Mouse (Mus musculus) thymus, postnatal 10 days (tissue): ENCODE measurements around the gene Esrra.

Experiments used
- DNase-seq, 2 experiments: peaks; one replicate each; pipeline ENCODE4 v3.0.0; 2021; ENCODE audit warnings: low spot score in 2 of 2

The Esrra gene

DNA sequence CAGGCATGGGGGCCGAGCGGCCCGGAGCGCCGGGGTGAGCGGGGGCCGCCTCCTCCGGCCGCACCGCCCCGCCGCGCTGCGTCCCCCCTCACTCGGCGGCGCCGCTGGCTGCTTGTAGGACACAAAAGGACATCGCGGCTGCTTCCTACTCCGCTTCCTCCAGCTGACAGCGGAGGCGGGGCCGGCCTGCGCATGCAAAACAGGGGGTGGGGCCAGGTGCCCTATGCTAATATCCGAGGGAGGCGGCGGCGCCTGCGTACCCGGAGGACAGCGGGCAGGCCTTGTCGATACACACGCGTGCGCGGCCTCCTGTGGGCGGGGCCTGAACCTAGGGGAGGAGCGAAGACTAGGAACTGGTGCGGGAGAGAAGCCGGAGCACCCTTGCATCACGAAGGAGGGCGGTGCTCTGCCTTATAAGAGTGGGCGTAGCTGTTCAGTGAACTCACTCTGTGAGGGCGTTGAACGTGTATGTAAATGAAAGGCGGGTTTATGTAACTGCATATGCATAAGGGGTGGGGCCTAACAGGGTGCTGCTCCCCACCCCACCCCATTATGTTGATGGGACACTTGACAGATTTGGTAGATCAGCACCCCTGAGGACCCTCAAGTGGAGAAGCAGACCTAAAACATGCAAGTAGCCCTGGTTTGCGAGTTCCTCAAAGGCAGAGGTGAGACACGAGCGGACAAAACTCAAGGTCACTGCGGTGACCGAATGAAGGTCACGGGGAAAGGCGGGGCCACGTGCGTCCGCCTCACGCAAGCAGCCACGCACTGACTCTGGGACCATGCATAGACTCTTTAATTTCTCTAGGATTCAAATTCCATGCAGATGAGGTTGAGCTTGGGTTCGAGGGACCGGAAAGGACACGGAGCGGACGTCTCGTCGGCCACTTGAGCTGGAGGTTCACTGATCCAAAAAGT is at the start of gene Esrra:
TSS of gene Esrra (minus strand) at position 167 of the 921 bp plus-strand sequence.
- peak; percentile 100 for DNase-seq

DNA sequence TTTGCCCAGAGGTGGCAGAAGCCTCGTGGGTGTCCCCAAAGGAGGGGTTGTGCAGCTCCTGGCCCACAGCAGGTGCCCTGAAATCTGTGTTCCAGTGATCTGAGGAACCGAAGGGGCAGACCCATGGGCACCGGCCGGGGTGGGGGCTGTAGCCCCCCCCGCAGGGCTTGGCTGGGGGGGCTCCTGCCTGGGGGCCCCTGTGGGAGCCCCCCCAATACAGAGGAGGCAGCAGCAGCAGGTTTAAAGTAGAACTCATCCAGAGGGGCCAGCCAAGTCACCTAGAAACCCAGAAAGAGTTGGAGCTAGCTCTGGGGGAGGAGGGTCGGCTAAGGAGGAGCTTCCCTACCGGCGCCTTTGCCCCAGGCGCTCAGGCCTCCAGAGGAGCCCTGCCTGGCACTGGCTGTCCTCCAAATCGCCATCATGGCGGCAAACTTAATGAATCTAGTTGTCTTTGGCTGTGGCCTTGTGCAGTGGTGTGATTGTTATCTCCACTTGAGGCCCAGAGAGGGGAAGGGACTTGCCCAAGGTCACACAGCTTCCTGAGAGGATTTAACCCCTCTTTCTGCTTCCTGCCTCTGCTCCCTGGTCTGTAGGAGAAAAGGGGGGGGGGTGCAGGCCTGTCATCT is 49.0 kb upstream of the Esrra start:
- no peak for DNase-seq

DNA sequence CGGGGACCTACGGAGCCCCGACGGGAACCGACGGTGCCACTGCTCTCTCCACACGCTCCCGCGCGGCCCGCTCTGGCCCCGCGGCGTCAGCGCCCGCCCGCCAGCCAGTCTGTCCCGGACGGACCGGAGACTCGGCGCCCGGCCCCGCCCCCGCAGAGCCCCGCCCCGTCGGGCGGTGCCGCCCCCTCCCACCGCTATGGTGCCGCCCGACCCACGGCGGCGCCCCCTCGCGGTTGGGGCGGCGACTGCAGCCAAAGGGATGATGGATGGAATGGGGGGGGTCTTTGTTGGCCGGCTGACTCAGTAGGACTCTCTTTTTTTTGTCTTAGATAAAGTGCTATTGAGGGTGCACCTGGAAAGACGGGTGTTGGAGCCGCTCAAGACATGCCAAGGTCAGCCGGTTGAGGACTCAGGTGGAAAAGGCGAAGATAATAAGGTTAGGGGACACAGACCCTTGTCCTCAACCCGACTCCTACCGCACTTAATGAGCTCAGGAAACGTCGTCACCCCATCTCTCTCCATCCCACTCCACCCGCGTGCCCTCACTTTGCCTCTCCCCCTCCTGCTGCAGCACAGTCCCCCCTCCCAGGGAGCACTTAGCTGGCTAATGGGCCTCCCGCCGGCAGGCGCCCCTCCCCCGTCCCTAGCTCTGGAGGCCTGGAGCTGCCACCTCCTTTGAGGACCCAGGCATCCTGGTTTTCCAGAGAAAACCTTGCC is 48.2 kb upstream of the Esrra start:
- DNase-seq: peak in 1 of 2 experiments; percentile 74

DNA sequence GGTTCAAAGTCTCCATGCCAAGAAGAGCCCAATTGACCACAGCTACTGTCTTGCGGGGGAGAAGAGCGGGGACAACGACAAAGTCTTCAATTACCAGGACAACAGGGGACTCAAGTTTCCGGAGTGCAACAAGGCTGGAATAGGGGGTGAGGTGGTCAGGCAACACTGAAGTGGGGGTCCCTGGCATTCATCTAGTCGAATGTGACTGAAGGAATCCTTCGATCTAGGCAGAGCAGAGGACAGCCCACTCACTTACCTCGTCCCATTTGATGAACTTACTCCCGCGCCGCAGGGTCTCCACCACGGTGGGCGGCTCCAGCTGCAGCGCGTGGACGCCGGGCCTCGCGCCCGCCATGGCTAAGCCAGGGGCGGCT is 47.7 kb upstream of the Esrra start:
- DNase-seq: no peak

DNA sequence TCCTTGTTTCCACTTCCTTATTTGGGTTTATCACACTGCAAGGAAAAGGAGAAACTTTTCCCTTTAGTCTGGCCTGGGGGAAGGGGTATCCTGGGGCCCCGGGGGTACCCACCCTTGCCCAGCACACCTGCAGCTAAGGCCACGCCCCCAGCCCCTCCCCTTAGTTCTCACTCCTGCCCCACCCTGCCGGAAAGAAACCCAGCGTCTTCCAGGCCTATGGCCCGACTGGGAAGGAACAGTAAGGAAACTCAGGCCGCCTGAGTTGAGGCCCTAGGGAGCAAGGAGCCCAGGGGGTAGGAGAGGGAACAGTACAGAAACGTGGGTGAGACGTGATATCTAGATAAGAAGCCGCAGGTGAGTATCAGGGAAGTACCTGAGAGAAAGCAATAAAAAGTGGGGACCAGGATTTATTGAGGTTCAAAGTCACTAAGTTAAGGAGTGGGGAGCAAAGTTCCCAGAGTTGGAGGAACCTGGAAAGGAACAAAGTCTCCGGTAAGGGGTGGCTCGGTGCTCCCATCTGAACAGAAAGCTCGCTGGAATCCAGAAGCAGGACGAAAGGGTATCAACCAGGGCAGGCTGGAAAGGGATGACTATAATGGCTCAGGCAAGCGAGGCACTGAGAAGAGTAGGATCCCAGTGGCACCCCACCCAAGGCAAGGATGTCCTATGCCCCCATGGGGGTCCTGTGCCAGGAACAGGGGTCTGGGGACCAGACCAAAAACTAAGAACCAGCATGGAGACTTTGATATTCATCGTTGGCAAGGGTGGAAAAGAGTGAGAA is 47.1 kb upstream of the Esrra start:
- no peak for DNase-seq

DNA sequence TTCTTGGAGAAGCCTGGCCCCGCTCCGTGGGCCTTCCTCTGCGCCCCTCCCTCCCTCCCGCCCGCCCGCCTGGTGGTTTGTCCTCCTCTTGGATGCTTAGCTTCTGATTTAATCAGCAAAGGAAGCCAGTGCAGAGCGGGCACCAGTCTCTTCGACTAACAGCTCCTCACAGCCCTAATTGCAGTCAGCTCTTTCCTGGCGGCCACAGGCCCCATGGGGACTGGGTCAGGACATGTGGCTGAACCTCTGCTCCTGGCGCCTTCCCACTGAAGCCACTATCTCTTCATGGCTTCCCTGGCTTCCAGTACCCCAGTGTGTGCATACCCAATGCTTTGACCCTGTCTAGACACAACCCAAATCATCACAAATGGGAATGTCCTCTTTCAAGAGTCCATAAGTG is 34.8 kb upstream of the Esrra start:
- no peak for DNase-seq

DNA sequence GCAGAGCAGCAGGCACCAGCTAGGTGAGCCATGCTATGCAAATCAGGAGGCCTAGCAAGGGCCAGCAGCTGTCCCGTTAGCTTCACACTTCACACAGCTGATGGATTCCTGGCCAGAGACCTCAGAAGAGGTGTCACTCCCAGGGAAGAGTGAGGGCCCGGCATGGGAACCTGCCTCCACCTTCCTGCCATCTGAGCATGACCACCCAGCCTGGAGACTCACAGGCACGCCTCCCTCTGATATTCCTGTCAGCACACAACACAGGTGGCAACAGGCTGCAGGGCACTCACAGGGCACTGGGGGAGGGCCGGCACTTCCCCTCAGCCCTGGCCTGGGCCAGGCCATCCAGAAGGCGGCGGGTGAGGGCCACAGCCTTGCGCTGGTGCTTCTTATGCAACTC is 33.8 kb upstream of the Esrra start:
- no peak for DNase-seq

DNA sequence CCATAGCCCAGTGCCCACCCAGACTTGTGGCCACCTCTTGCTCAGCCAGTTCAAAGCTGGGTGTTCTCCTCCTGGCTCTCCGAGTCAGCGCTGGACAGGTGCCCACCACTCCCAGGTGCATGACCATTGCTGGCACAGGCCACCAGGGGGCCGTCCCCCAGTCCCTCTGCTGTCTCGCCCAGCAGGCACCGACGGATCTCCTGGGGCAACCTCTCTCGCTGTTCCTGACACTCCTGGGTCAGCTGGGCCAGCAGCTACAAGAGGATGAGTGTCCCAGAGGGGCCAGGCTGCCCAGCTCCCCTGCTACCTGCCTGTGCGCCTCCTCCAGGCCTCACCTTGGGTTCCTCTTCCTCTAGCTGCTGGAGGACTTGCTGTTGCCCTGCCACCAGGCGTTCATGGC is 32.4 kb upstream of the Esrra start:
- DNase-seq: peak in 1 of 2 experiments; percentile 35

DNA sequence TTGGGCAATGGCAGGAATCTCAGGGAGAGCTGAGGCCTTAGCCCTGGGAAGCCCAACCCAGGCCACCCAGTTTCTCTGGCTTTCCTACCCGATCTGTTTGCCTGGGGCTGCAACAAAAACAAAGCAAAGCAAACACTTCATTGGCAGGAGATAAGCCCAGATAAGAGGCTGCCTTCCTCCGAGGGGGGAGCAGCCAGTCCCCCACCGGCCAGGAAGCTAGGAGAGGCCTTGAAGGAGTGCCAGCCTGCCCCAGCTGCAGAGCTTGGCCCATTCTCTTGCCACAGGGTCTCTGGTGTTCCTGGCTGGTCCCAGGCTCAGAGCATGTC is 31.1 kb upstream of the Esrra start:
- DNase-seq: peak in 1 of 2 experiments; percentile 34

DNA sequence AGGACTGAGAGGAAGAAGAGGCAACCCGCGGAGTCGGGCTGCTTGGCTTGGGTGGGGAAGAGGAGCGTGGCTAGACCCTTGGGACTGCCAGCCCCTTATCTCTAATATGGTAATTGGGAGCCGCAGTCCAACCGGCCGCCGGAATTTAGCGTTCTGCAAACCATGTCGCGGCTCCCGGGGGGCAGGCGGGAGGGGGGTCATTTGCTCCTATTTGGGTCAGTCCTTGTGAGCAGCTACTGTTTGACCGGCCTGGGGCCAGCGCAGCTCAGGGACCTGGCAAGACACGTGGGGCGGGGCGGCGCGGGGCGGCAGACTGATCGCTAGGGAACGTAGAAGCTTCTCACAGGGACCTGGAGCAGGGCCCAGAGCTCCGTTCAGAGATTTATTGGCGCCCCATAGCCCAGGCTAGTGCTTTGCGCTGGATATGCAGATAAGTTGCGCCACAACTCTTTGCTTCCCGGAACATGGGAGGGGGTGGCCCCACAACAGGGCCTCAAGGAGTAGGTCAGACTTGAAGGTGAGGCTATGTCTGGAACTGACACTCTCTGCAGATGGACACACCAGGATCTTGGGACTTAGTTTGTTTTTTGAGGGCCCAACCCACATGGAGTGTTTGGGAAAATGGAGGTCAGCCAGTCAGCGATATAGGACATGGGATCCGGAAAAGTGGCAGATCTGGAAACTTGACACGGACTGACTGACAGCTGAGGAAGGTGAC is 30.5 kb upstream of the Esrra start:
- peak; percentile 32 to 44 for DNase-seq

DNA sequence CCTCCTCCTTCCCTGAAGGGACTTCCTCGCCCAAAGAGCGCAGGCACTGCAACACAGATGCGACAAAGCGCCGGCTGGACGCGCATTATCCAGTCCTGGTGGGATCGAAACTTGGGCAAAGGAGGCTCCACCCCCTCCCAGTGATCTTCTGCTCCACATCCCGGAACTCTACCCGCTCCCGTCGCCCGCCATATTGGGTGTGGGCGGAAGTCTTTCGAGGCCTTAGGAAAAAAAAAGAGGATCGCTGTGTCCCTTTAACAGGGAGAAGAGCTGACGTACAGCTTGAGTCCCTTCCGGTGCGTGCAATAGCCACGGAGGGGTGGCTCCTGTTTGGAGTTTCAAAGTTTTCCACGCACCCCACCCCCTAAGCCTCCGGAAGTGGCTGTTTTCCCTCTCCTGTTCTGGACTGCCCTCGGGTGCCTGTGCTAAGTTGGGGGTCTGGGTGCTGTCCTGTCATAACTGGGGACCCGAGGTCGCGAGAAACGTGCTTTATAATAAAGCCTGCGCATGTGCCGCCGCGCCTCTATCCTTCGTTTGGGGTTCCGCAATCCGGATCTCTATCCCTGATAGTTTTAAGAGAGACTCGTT is 29.9 kb upstream of the Esrra start:
- peak; percentile 66 to 73 for DNase-seq

DNA sequence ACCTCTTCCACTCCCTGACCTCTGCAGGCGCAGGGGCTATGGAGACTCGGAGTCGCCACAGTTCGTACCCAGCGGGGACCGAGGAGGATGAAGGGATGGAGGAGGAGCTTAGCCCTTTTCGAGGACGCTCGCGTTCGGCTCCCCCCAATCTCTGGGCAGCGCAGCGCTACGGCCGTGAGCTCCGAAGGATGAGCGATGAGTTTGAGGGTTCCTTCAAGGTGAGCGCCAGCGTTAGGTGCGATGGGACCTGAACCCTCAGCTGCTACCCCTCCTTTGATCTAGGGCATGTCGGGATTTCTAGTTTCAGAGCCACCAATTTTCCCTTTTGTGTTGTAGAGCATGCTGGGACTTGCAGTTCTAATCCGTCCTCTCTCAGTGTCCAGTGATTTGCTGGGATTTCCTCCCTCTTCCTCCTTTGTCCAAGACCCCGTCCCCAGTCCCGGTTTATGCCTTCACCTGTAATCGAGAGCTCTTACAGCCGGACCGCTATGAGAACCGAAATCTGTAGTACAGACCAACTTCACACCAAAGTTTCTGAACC is 29.1 kb upstream of the Esrra start:
- DNase-seq: peak; percentile 29 to 33

DNA sequence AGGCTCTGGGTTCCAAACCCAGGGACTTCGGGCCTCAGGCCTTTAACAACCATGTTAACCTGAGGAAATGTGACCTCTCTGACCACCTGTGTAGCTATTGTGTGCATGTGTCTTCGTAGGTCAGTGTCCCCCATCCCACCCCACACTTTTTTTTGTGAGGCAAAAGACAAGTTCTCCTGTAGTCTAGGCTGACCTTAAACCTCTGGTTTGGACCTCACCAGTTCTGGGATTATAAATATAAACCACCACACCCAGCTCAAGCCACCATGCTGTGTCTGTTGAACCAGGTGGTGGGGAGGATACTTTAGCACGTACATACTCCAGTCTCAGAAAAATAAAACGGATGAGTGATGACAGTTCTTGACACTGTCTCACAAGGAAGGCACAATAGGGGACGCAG is 28.3 kb upstream of the Esrra start:
- DNase-seq: no peak

DNA sequence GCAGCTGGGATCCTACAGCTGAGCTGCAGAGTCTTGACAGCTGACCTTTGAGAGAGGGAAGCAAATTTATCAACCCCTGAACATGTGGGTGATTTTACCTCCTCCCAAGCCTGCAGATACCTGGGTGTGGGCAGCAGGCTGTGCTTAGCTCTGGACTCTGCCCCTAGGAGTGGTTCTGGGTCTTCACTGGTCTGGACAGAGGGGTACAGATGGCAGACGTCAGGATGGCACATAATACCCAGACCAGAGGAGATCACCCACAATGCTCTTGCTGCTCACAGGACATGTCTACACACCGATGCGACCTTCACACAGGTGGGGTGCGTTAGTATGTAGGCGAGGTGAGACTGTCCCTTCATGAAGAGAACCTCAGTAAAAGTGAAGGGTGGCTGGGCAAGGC is 27.9 kb upstream of the Esrra start:
- no peak for DNase-seq

DNA sequence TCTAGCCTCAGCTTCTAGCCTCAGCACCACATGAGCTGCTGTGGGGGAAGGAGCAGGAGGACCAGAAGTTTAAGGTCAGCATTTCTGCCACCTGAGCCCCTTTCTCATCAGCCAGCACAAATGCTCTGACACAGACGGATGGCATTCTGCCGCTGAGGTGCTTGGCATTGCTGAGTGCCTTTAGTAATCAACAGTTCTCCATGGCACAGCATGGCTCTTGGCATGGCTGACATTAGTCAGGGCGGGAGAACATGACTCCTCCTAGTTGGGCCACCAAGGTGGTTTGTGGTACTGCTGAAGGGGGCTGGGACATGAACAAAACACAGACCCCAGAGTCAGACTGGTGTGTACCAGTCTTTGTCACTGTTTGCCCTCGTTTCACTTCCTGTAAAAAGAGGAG is 26.6 kb upstream of the Esrra start:
- no peak for DNase-seq

DNA sequence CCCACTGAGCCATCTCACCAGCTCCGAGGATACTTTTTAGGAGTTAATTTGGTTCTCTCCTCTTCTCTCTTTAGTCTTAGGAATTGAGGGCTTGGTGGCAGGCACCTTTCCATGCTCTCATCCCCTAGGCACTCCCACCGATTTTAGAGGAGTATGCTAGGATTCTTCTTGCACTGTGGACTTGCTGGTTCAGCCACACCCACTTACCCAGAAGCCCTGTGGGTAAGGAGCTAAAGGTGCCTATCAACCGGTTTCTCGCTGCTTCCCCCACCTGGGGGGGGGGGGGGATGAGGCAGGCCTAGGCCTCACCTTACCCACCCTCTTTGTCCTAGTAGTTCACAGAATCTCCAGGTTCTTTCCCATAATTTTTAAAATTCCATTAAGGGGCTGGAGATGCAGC is 26.1 kb upstream of the Esrra start:
- no peak for DNase-seq

DNA sequence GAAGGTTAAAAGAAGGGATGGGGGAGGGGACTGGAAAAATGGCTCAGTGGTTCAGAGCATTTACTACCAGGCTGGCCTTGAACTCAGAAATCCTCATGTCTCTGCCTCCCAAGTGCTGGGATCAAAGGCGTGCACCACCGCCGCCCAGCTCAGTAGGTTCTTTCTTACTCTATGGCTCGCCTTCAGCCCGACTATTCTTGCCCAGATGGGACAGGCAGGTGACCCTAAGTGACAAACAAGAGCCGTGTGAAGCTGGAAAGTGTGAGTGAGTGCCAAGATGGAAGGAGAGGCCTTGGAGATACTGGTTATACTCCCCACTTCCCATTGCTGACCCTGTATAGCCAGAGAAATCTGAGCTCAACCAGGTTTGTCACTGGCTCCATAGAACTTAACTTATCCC is 22.1 kb upstream of the Esrra start:
- no peak for DNase-seq

DNA sequence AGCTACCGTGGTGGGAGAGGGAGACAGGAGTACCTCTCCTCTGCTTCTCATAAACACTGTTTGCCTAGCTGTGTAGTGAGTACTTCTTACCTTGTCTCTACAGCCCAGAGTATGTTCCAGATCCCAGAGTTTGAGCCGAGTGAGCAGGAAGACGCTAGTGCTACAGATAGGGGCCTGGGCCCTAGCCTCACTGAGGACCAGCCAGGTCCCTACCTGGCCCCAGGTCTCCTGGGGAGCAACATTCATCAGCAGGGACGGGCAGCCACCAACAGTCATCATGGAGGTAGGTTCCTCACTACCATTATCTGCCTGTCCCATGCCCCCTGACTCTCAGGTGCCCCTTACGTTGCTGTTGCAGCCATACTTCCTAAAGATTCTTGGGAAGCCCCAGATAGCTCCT is 21.2 kb upstream of the Esrra start:
- DNase-seq: no peak

DNA sequence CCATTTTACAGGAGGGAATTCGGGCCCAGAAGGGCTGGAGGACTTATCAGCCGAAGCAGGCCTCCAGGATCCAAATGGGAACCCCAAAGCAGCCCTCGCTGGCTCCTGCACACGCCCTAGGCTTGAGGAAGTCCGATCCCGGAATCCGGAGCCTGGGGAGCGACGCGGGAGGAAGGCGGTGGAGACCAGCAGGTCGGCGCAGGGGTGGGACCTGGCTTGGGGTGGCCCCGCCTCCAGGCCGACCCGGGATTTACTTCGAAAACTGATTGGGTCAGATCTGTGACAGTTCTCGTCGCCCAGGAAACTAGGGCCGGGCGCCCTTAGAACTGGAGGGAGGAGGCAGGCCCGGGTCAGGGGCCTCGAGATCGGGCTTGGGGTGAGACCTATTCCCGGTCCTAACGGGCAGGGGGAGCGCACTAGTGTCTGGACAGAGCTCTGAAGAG is 20.7 kb upstream of the Esrra start, which contains the start of gene Gpr137:
TSS of gene Gpr137 (minus strand) at position 232 of the 443 bp plus-strand sequence.
- peak; percentile 91 to 92 for DNase-seq
